Mouse (Mus musculus) midbrain, embryonic 11.5 days (tissue): ENCODE data around the gene P2ry10b. TPM values are rescaled to one million over a fixed set of nuclear protein-coding genes. Genes with fewer than 3 reads are reported as not detected.

Source experiments
- ATAC-seq: fragments of 200-750 bp; cut with Nextera tagmentation; 2 replicates; pipeline ENCODE4 v1.8.0; 2017; ENCODE audit warnings: moderate TSS enrichment, moderate library complexity; ENCODE audit not compliant: low FRiP score
- DNase-seq: peaks from one replicate; pipeline ENCODE4 v3.0.0; 2015; ENCODE audit warnings: low spot score; ENCODE audit errors: missing footprints
- H3K27ac ChIP-seq: fragments of 300-500 bp; sonication (generic); 2 replicates; pipeline ENCODE4 v1.5.1; 2014; ENCODE audit warnings: low read depth, low read length
- H3K27me3 ChIP-seq: fragments of 300-500 bp; sonication (generic); 2 replicates; pipeline ENCODE4 v1.6.1; 2014; ENCODE audit warnings: mild to moderate bottlenecking, low read length, moderate library complexity, mixed read lengths; ENCODE audit not compliant: control insufficient read depth, insufficient read depth
- H3K36me3 ChIP-seq: fragments of 300-500 bp; sonication (generic); 2 replicates; pipeline ENCODE4 v1.6.1; 2014; ENCODE audit warnings: mild to moderate bottlenecking, low read length, moderate library complexity, mixed read lengths; ENCODE audit not compliant: control insufficient read depth, insufficient read depth
- H3K4me1 ChIP-seq: fragments of 300-500 bp; sonication (generic); 2 replicates; pipeline ENCODE4 v1.6.1; 2014; ENCODE audit warnings: low read length; ENCODE audit not compliant: control insufficient read depth, insufficient read depth
- H3K4me2 ChIP-seq: fragments of 300-500 bp; sonication (generic); 2 replicates; pipeline ENCODE4 v1.6.1; 2014; ENCODE audit warnings: mild to moderate bottlenecking, moderate library complexity
- H3K4me3 ChIP-seq: fragments of 300-500 bp; sonication (generic); 2 replicates; pipeline ENCODE4 v1.5.1; 2014; ENCODE audit warnings: low read depth, low read length
- H3K9ac ChIP-seq: fragments of 300-500 bp; sonication (generic); 2 replicates; pipeline ENCODE4 v1.6.1; 2014; ENCODE audit warnings: low read length
- H3K9me3 ChIP-seq: fragments of 300-500 bp; sonication (generic); 2 replicates; pipeline ENCODE4 v1.6.1; 2016; ENCODE audit warnings: low read length; ENCODE audit not compliant: control insufficient read depth
- WGBS: fragments of 180-500 bp; shearing (Covaris S2); extraction: QIAGEN DNeasy Blood & Tissue Kit; methylation state at CpG from one replicate; pipeline ENCODE4 v1.1.7; 2014; 5-methylcytosine and 5-hydroxymethylcytosine counted together
- polyA plus RNA-seq: library from polyadenylated mRNA; unstranded; fragments of >200 nt; fragmentation: Nextera tagmentation; extraction: Ambion mirVana; gene quantifications from 2 replicates; pipeline ENCODE4 v1.2.1, GENCODE M21; 2014

P2ry10b gene
- polyA plus RNA-seq, result 0.29 and 0.52 TPM in 2 replicates

DNA sequence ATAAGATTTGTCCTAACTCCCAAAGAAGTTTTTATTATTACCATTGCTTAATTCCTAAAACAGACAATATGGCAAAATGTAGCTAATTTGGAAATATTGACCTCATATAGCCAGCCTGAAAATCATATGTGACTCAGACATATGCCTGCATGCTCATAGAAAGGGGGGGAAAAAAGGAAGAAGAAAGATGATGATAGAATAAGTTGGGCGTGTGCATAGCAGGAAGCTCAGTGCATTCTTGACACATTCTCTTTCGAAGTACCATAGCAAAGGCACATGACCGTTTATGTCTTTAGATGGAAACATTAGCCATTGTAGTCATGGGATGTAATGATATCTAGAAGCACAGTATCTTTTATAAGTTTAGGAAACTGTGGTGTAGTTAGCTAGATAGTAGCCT is at the start of gene P2ry10b:
Gene P2ry10b, plus strand, starts transcription at position 247 of the 400 bp plus-strand sequence.
- Histone ChIP-seq H3K4me1 (no peaks in the 10 kb centered on the region; the same call in 1 of the 2 replicates), H3K9ac (no peak within 1 kb of the TSS), H3K4me3 (no peak within 1 kb of the TSS), H3K27ac (no peak within 1 kb of the TSS), H3K4me2 (no peak within 1 kb of the TSS), H3K9me3 (no peaks in the 10 kb centered on the region), H3K36me3 (no peaks in the 10 kb centered on the region), H3K27me3 (no peaks in the 10 kb centered on the region)
- 97% methylated on average over 3 of the region's 3 CpGs for WGBS
- DNase-seq (no peak), ATAC-seq (no peak)

GRCm38 (mm10) chrX:107116333-107116732 is 32.4 kb upstream of the P2ry10b start:
- H3K36me3 ChIP-seq, result no peaks in the 10 kb centered on the region
- no peak overlapping the region for H3K27ac ChIP-seq
- DNase-seq, result no peak
- H3K4me1 ChIP-seq, result no peaks in the 10 kb centered on the region
- ATAC-seq, result no peak
- no peaks in the 10 kb centered on the region for H3K27me3 ChIP-seq
- 85% methylated on average over 1 of the region's 1 CpGs for WGBS
- no peak overlapping the region for H3K9ac ChIP-seq
- no peak overlapping the region for H3K4me2 ChIP-seq
- H3K4me3 ChIP-seq, result no peak overlapping the region
- no peaks in the 10 kb centered on the region for H3K9me3 ChIP-seq

- Histone ChIP-seq H3K9ac (no peak overlapping the region), H3K27me3 (no peaks in the 10 kb centered on the region), H3K9me3 (no peaks in the 10 kb centered on the region), H3K36me3 (no peaks in the 10 kb centered on the region), H3K27ac (no peak overlapping the region), H3K4me3 (no peak overlapping the region), H3K4me2 (no peak overlapping the region), H3K4me1 (no peaks in the 10 kb centered on the region)
- DNase-seq (no peak), ATAC-seq (no peak)
- 91% methylated on average over 1 of the region's 1 CpGs for WGBS
These were observed 31.7 kb upstream of the P2ry10b start for GRCm38 (mm10) chrX:107116987-107117386.

- Histone ChIP-seq H3K9ac (no peak overlapping the region), H3K27me3 (no peaks in the 10 kb centered on the region), H3K27ac (no peak overlapping the region), H3K36me3 (no peaks in the 10 kb centered on the region), H3K4me3 (no peak overlapping the region), H3K4me2 (no peak overlapping the region), H3K4me1 (no peaks in the 10 kb centered on the region), H3K9me3 (no peaks in the 10 kb centered on the region)
- DNase-seq (no peak), ATAC-seq (no peak)
- WGBS, result 89% methylated on average over 3 of the region's 3 CpGs
These were observed 5.5 kb upstream of the P2ry10b start for GRCm38 (mm10) chrX:107143184-107143583.

GRCm38 (mm10) chrX:107143930-107144329 is 4.8 kb upstream of the P2ry10b start:
- WGBS, result 69% methylated on average over 2 of the region's 2 CpGs
- Histone ChIP-seq H3K4me3 (no peak overlapping the region), H3K36me3 (no peaks in the 10 kb centered on the region), H3K27me3 (no peaks in the 10 kb centered on the region), H3K9ac (no peak overlapping the region), H3K27ac (no peak overlapping the region), H3K9me3 (no peaks in the 10 kb centered on the region), H3K4me2 (no peak overlapping the region), H3K4me1 (no peaks in the 10 kb centered on the region)
- DNase-seq, result no peak
- no peak for ATAC-seq

DNA sequence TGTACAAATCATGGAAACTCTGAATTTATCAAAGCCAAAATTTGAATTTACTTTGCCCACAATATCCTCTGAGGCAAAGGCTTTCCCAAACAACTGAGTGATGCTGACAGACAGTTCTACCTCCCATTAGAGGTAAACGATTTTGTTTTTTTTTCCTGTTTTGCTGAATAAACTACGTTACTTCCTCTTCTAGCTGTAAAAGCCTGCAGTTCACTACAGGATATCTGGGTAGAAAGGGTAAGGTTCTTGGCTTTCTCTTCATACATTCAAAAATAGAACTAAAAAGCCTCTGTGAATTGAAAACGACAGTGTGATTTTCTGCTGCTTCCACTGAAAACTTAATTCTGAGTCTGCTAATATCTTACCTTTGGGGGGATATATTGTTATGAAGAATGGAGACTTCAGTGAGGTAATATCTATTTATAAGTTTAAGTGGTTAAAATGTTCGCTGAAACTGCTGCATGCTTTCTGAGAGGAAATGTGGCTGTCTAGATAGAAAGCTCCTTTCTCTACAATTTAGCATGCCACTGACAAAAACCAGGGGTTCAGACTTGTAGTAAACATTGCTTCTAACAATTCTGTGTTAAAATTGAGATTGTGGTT is 765 bp downstream of the P2ry10b start:
- H3K27me3 ChIP-seq, result no peaks in the 10 kb centered on the region
- no peak overlapping the region for H3K27ac ChIP-seq
- H3K4me3 ChIP-seq, result no peak overlapping the region
- H3K9ac ChIP-seq, result no peak overlapping the region
- no peaks in the 10 kb centered on the region; the same call in 1 of the 2 replicates for H3K4me1 ChIP-seq
- DNase-seq, result no peak
- H3K36me3 ChIP-seq, result no peaks in the 10 kb centered on the region
- no peak for ATAC-seq
- no peak overlapping the region for H3K4me2 ChIP-seq
- 71% methylated on average over 4 of the region's 4 CpGs for WGBS
- H3K9me3 ChIP-seq, result no peaks in the 10 kb centered on the region

- no peak overlapping the region for H3K4me2 ChIP-seq
- DNase-seq (no peak), ATAC-seq (no peak)
- H3K36me3 ChIP-seq, result no peaks in the 10 kb centered on the region
- H3K27me3 ChIP-seq, result no peaks in the 10 kb centered on the region
- no peaks in the 10 kb centered on the region; the same call in 1 of the 2 replicates for H3K4me1 ChIP-seq
- H3K27ac ChIP-seq, result no peak overlapping the region
- H3K4me3 ChIP-seq, result no peak overlapping the region
- no peak overlapping the region for H3K9ac ChIP-seq
- no peaks in the 10 kb centered on the region for H3K9me3 ChIP-seq
- WGBS, result 46% methylated on average over 5 of the region's 5 CpGs
These were observed 1.3 kb downstream of the P2ry10b start for GRCm38 (mm10) chrX:107150027-107150426.

- DNase-seq, result no peak
These were observed 2.2 kb downstream of the P2ry10b start for GRCm38 (mm10) chrX:107150752-107151515.

GRCm38 (mm10) chrX:107156021-107156420 is 7.3 kb downstream of the P2ry10b start:
- H3K4me3 ChIP-seq, result no peak overlapping the region
- DNase-seq (no peak), ATAC-seq (no peak)
- no peak overlapping the region for H3K4me2 ChIP-seq
- no peak overlapping the region for H3K27ac ChIP-seq
- H3K36me3 ChIP-seq, result no peaks in the 10 kb centered on the region
- H3K9me3 ChIP-seq, result no peaks in the 10 kb centered on the region
- H3K4me1 ChIP-seq, result no peaks in the 10 kb centered on the region
- H3K27me3 ChIP-seq, result no peaks in the 10 kb centered on the region
- 77% methylated on average over 2 of the region's 2 CpGs for WGBS
- H3K9ac ChIP-seq, result no peak overlapping the region

More at GRCm38 (mm10) chrX:107150752-107151515, 2.2 kb downstream of the P2ry10b start:
- ATAC-seq, result no peak
- Histone ChIP-seq H3K9me3 (no peaks in the 10 kb centered on the region), H3K4me3 (no peak overlapping the region), H3K36me3 (no peaks in the 10 kb centered on the region), H3K27me3 (no peaks in the 10 kb centered on the region), H3K4me1 (no peaks in the 10 kb centered on the region; the same call in 1 of the 2 replicates), H3K27ac (no peak overlapping the region), H3K9ac (no peak overlapping the region), H3K4me2 (no peak overlapping the region)
- WGBS, result 65% methylated on average over 4 of the region's 4 CpGs
